Mouse (Mus musculus) bone marrow, adult 2 months (tissue): ENCODE results near the gene B830017H08Rik. TPM values are rescaled to one million over a fixed set of nuclear protein-coding genes. Genes with fewer than 3 reads are reported as not detected.

Source experiments
- H3K27ac ChIP-seq: fragments of 200-500 bp; 2 replicates; pipeline ENCODE4 v1.5.1; 2012; ENCODE audit warnings: low read depth, mild to moderate bottlenecking, control low read depth, inconsistent platforms, low read length; ENCODE audit not compliant: control insufficient read depth, poor library complexity, insufficient read depth
- H3K4me1 ChIP-seq: fragments of 200-500 bp; 2 replicates; pipeline ENCODE4 v1.6.1; 2011; ENCODE audit warnings: low read length; ENCODE audit not compliant: control insufficient read depth, insufficient read depth
- H3K4me3 ChIP-seq: fragments of 200-500 bp; replicated peaks from 2 replicates; pipeline ENCODE3; 2011; ENCODE audit warnings: mild to moderate bottlenecking, low read depth, low read length, control low read depth; ENCODE audit not compliant: control insufficient read depth
- CTCF ChIP-seq: fragments of 200-500 bp; IDR thresholded peaks from 2 replicates; pipeline ENCODE4 v1.5.1; 2011; ENCODE audit warnings: low read length, control low read depth; ENCODE audit not compliant: control insufficient read depth, insufficient read depth
- POLR2A ChIP-seq: fragments of 200-500 bp; IDR thresholded peaks from 2 replicates; pipeline ENCODE4 v1.6.1; 2011; ENCODE audit warnings: low read depth, mild to moderate bottlenecking, control low read depth, low read length, borderline replicate concordance; ENCODE audit not compliant: control insufficient read depth
- WGBS: fragments of 180-500 bp; shearing (Covaris S2); methylation state at CpG from one replicate; pipeline ENCODE4 v1.1.7; 2018; 5-methylcytosine and 5-hydroxymethylcytosine counted together
- polyA plus RNA-seq: library from polyadenylated mRNA; stranded (reverse); fragments of >200 nt; gene quantifications from 2 replicates; pipeline ENCODE4 v1.2.4, GENCODE M21; 2011; ENCODE audit warnings: low replicate concordance; ENCODE audit not compliant: missing spikeins, insufficient read depth, insufficient read length

The B830017H08Rik gene
- polyA plus RNA-seq, 1 experiment = not detected

DNA sequence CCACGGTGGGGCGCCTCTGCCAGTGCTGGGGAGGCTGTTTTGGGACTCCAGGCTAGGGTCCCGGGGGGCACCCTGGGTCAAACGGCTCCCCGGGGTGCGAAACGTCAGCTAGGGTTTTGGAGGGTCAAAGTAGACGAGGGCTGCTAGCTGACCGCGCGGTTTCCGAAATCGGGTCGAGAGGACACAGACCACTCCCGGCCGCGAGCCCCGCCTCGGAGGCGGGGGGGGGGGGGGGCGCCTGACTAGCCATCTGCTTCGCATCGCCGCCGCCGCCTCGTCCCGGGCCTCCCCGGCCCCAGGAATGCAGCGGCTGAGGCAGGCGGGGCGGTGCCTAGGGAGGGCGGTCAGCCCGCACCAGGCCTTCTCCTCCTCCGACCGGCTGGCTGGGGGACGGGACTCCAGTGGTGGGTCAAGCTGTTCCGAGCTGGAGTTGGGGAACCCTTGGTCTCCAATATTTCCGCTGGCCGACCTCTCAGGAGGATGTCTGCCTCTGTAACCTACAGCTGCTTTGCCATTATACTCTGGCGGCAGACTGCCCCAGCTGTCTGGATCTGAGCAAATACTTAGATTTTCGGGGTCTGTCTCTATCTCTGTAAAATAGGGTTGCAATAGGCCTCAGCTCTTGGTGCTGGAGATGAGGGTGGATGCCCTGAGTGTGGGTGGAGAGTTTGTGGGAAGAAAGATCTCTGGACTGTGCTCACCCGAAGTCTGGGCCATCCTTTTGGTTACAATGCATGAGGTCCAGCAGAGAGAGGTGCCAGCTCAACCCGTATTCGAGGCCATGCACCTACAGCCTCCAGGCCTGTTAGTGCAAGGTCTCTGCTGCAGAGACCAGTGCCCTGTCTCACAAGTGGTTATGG, 34.4 kb upstream of the B830017H08Rik start:
- H3K4me1 ChIP-seq = no peaks in the 10 kb centered on the region; the same call in 1 of the 2 replicates
- no peak overlapping the region for H3K27ac ChIP-seq
- WGBS = 12% methylated on average over 34 of the region's 45 CpGs
- no peak for TF ChIP-seq POLR2A
- H3K4me3 ChIP-seq = no peak overlapping the region

DNA sequence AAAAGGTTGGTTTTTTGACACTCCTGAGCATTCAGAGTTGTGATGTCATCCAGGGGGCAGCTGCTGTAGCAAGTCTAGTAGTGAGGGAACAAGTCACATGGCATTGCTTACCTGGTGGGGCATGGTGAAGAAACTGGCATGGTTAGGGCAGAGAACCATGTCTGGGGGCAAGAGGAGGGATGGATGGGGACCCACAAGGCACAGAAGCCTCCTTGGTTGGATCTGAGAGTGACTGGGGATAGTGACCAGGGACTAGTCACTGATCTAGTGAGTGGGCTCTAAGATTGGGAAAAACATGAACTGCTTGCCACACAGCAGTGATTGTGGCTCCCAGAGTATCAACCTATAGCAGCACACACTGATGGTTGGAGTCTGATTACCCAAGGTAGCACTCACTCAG, 33.3 kb upstream of the B830017H08Rik start:
- no peaks in the 10 kb centered on the region; the same call in 1 of the 2 replicates for H3K4me1 ChIP-seq
- TF ChIP-seq CTCF (no peak), POLR2A (no peak)
- H3K27ac ChIP-seq = no peak overlapping the region
- H3K4me3 ChIP-seq = no peak overlapping the region

GRCm38 (mm10) chr16:17801777-17802455, 31.0 kb upstream of the B830017H08Rik start:
- TF ChIP-seq POLR2A (no peak), CTCF (no peak)
- 20% methylated on average over 7 of the region's 7 CpGs for WGBS

GRCm38 (mm10) chr16:17802456-17802838, 30.5 kb upstream of the B830017H08Rik start:
- Histone ChIP-seq H3K4me1 (no peaks in the 10 kb centered on the region; the same call in 1 of the 2 replicates), H3K4me3 (no peak overlapping the region), H3K27ac (no peak overlapping the region)
- no peak for TF ChIP-seq CTCF
- no peak for TF ChIP-seq POLR2A
- WGBS = 14% methylated on average over 18 of the region's 18 CpGs

More at GRCm38 (mm10) chr16:17801777-17802455, 31.0 kb upstream of the B830017H08Rik start:
- Histone ChIP-seq H3K4me3 (no peak overlapping the region), H3K27ac (no peak overlapping the region), H3K4me1 (no peaks in the 10 kb centered on the region; the same call in 1 of the 2 replicates)

DNA sequence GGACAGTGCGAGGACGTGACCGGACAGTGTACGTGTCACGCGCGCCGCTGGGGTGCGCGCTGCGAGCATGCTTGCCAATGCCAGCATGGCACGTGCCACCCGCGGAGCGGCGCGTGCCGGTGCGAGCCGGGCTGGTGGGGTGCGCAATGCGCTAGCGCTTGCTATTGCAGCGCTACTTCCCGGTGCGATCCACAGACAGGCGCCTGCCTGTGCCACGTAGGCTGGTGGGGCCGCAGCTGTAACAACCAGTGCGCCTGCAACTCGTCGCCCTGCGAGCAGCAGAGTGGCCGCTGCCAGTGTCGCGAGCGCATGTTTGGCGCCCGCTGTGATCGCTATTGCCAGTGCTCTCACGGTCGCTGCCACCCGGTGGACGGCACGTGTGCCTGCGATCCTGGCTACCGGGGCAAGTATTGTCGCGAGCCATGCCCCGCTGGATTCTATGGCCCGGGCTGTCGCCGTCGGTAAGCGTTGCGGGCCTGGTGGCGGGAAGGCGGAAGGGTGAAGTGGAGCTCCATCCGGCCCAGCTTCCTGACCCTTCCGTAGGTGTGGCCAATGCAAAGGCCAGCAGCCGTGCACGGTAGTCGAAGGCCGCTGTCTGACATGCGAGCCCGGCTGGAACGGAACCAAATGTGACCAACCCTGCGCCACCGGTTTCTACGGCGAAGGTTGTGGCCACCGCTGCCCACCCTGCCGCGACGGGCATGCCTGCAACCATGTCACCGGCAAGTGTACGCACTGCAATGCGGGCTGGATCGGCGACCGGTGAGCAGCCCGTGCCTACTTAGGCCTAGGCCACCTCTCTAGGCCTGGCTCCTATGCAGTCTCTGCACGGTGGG, 29.9 kb upstream of the B830017H08Rik start:
- WGBS = 3% methylated on average over 83 of the region's 83 CpGs
- H3K4me1 ChIP-seq = no peaks in the 10 kb centered on the region; the same call in 1 of the 2 replicates
- TF ChIP-seq CTCF (no peak), POLR2A (peak; percentile 18; the same call in 1 of the 2 replicates)

GRCm38 (mm10) chr16:17803675-17804448, 29.1 kb upstream of the B830017H08Rik start:
- Histone ChIP-seq H3K27ac (no peak overlapping the region), H3K4me3 (no peak overlapping the region), H3K4me1 (no peaks in the 10 kb centered on the region; the same call in 1 of the 2 replicates)
- TF ChIP-seq CTCF (no peak), POLR2A (no peak)
- 11% methylated on average over 33 of the region's 33 CpGs for WGBS

More for the DNA sequence above, 29.9 kb upstream of the B830017H08Rik start:
- no peak overlapping the region for H3K27ac ChIP-seq
- H3K4me3 ChIP-seq = no peak overlapping the region

- Histone ChIP-seq H3K4me1 (no peaks in the 10 kb centered on the region; the same call in 1 of the 2 replicates), H3K27ac (no peak overlapping the region), H3K4me3 (no peak overlapping the region)
- 2% methylated on average over 33 of the region's 33 CpGs for WGBS
- no peak for TF ChIP-seq CTCF
Measured at GRCm38 (mm10) chr16:17804449-17804912, 28.4 kb upstream of the B830017H08Rik start.
